Mouse (Mus musculus) hindbrain, embryonic 10.5 days (tissue): ENCODE data around the gene Atp1a4. TPM values are rescaled to one million over a fixed set of nuclear protein-coding genes. Genes with fewer than 3 reads are reported as not detected.
A peak's percentile ranks its signal among the peaks of the same experiment; 100 is the strongest.

Experiments used
- DNase-seq: peaks from one replicate; pipeline ENCODE4 v3.0.0-alpha.2; 2017; ENCODE audit warnings: low spot score
- H3K27ac ChIP-seq: fragments of 300-500 bp; sonication (generic); 2 replicates; pipeline ENCODE4 v1.5.1; 2016; ENCODE audit warnings: mild to moderate bottlenecking, moderate library complexity
- H3K27me3 ChIP-seq: fragments of 300-500 bp; sonication (generic); 2 replicates; pipeline ENCODE4 v1.6.1; 2016; ENCODE audit warnings: mild to moderate bottlenecking; ENCODE audit not compliant: poor library complexity, insufficient read depth, severe bottlenecking
- H3K36me3 ChIP-seq: fragments of 300-500 bp; sonication (generic); 2 replicates; pipeline ENCODE4 v1.6.1; 2016; ENCODE audit warnings: mild to moderate bottlenecking, moderate library complexity
- H3K4me1 ChIP-seq: fragments of 300-500 bp; sonication (generic); replicated peaks from 2 replicates; pipeline ENCODE4 v1.6.1; 2016; ENCODE audit warnings: mild to moderate bottlenecking
- H3K4me3 ChIP-seq: fragments of 300-500 bp; sonication (generic); 2 replicates; pipeline ENCODE4 v1.5.1; 2016; ENCODE audit warnings: mild to moderate bottlenecking, moderate library complexity
- H3K9me3 ChIP-seq: fragments of 300-500 bp; sonication (generic); 2 replicates; pipeline ENCODE4 v1.6.1; 2016; ENCODE audit warnings: mild to moderate bottlenecking, moderate library complexity
- WGBS: fragments of 180-500 bp; shearing (Covaris S2); methylation state at CpG from one replicate; pipeline ENCODE4 v1.1.7; 2016; 5-methylcytosine and 5-hydroxymethylcytosine counted together
- polyA plus RNA-seq: library from polyadenylated mRNA; unstranded; fragments of >200 nt; fragmentation: Nextera tagmentation; extraction: Ambion mirVana; gene quantifications from 2 replicates; pipeline ENCODE4 v1.2.1, GENCODE M21; 2016

Gene Atp1a4
- not detected in 2 replicates for polyA plus RNA-seq

- Histone ChIP-seq H3K36me3 (no peaks in the 10 kb centered on the region), H3K27ac (no peak within 1 kb of the TSS), H3K4me3 (no peak within 1 kb of the TSS), H3K9me3 (0 out of 2 replicates have a peak, but pooled peaks cover 2% of the 10 kb centered on the region), H3K27me3 (no peaks in the 10 kb centered on the region), H3K4me1 (peaks cover 24% of the 10 kb centered on the region)
- DNase-seq, result no peak
- 89% methylated on average over 6 of the region's 6 CpGs for WGBS
These were observed at the start of gene Atp1a4 for GRCm38 (mm10) chr1:172258314-172258713. Gene Atp1a4, minus strand, starts transcription at chr1:172258414.

- no peak for DNase-seq
- Histone ChIP-seq H3K27me3 (peaks cover 11% of the 10 kb centered on the region; the same call in 1 of the 2 replicates), H3K4me1 (peaks cover 75% of the 10 kb centered on the region), H3K9me3 (no peaks in the 10 kb centered on the region), H3K4me3 (no peak overlapping the region), H3K27ac (peak overlapping the region; percentile 74), H3K36me3 (no peaks in the 10 kb centered on the region)
- WGBS, result 60% methylated on average over 10 of the region's 10 CpGs
These were observed 49.7 kb upstream of the Atp1a4 start for GRCm38 (mm10) chr1:172307936-172308335.

- no peak for DNase-seq
- 83% methylated on average over 6 of the region's 6 CpGs for WGBS
- H3K9me3 ChIP-seq, result no peaks in the 10 kb centered on the region
- H3K4me3 ChIP-seq, result no peak overlapping the region
- H3K36me3 ChIP-seq, result no peaks in the 10 kb centered on the region
- peaks cover 76% of the 10 kb centered on the region for H3K4me1 ChIP-seq
- peak overlapping the region; percentile 62 for H3K27ac ChIP-seq
- H3K27me3 ChIP-seq, result peaks cover 11% of the 10 kb centered on the region; the same call in 1 of the 2 replicates
These were observed 48.7 kb upstream of the Atp1a4 start for GRCm38 (mm10) chr1:172306885-172307284.

- Histone ChIP-seq H3K4me1 (peaks cover 76% of the 10 kb centered on the region), H3K27ac (peak overlapping the region; percentile 29; the same call in 1 of the 2 replicates), H3K27me3 (peaks cover 8% of the 10 kb centered on the region; the same call in 1 of the 2 replicates), H3K36me3 (no peaks in the 10 kb centered on the region), H3K4me3 (no peak overlapping the region), H3K9me3 (no peaks in the 10 kb centered on the region)
- WGBS, result 79% methylated on average over 4 of the region's 4 CpGs
- no peak for DNase-seq
These were observed 48.0 kb upstream of the Atp1a4 start for GRCm38 (mm10) chr1:172306196-172306595.

DNA sequence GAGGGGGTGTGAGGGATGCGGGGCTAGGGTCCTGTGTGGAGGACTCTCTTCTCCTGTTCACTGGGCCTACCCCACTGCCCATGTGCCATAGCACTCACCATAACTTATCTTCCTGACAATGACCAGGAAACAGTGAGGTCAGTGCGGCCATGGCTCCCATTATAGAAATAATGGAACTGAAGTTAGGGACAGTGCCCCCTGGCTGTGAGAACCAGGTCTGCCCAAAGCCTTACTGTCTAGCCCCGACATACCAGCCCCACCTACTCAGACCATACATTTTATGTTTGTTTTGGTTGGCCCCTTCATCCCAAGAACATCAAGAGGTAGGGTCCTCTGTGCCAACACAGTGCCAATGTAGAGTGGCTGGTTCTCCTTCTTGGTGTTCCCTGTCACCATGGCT, 47.4 kb upstream of the Atp1a4 start:
- peaks cover 78% of the 10 kb centered on the region for H3K4me1 ChIP-seq
- no peaks in the 10 kb centered on the region for H3K9me3 ChIP-seq
- H3K27me3 ChIP-seq, result peaks cover 8% of the 10 kb centered on the region; the same call in 1 of the 2 replicates
- DNase-seq, result no peak
- H3K27ac ChIP-seq, result peak overlapping the region; percentile 29; the same call in 1 of the 2 replicates
- no peak overlapping the region for H3K4me3 ChIP-seq
- H3K36me3 ChIP-seq, result no peaks in the 10 kb centered on the region
- WGBS, result 80% methylated on average over 3 of the region's 3 CpGs

GRCm38 (mm10) chr1:172305153-172305552, 46.9 kb upstream of the Atp1a4 start:
- Histone ChIP-seq H3K4me3 (no peak overlapping the region), H3K4me1 (peaks cover 79% of the 10 kb centered on the region), H3K36me3 (no peaks in the 10 kb centered on the region), H3K27ac (no peak overlapping the region), H3K9me3 (no peaks in the 10 kb centered on the region), H3K27me3 (peaks cover 11% of the 10 kb centered on the region)
- no peak for DNase-seq
- 95% methylated on average over 2 of the region's 2 CpGs for WGBS

GRCm38 (mm10) chr1:172304443-172304842, 46.2 kb upstream of the Atp1a4 start:
- peaks cover 78% of the 10 kb centered on the region for H3K4me1 ChIP-seq
- WGBS, result 72% methylated on average over 6 of the region's 6 CpGs
- peaks cover 16% of the 10 kb centered on the region for H3K27me3 ChIP-seq
- no peak overlapping the region for H3K27ac ChIP-seq
- no peaks in the 10 kb centered on the region for H3K9me3 ChIP-seq
- no peak for DNase-seq
- no peak overlapping the region for H3K4me3 ChIP-seq
- no peaks in the 10 kb centered on the region for H3K36me3 ChIP-seq

- Histone ChIP-seq H3K27ac (peak overlapping the region; percentile 77), H3K27me3 (peaks cover 26% of the 10 kb centered on the region), H3K9me3 (no peaks in the 10 kb centered on the region), H3K4me1 (peaks cover 79% of the 10 kb centered on the region), H3K4me3 (peak overlapping the region; percentile 18), H3K36me3 (no peaks in the 10 kb centered on the region)
- WGBS, result 4% methylated on average over 6 of the region's 6 CpGs
- peak; percentile 77 for DNase-seq
These were observed 44.6 kb upstream of the Atp1a4 start for GRCm38 (mm10) chr1:172302851-172303250.

GRCm38 (mm10) chr1:172302311-172302710, 44.1 kb upstream of the Atp1a4 start:
- Histone ChIP-seq H3K4me3 (no peak overlapping the region), H3K9me3 (no peaks in the 10 kb centered on the region), H3K27ac (peak overlapping the region; percentile 77), H3K4me1 (peaks cover 82% of the 10 kb centered on the region), H3K36me3 (no peaks in the 10 kb centered on the region), H3K27me3 (peaks cover 26% of the 10 kb centered on the region)
- no peak for DNase-seq
- 46% methylated on average over 3 of the region's 3 CpGs for WGBS

DNA sequence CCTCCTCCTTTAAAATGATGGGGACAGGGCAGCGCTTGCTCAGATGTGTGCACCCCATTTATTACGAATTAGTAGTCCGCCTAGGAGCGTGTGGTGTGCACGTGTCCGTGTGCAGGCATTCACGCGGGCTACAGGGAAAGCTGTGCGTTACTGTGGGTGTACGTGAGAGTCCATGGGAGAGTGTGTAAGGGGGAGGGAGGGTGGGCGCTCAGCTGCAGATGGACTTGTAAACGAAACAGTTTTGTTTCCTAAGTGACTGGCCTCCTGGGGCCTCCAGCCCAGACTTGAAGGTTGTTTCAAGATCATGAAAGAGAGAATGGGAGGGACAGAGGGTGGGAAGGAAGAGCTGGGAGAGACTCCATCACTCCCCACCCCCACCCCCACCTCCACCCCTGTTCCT, 43.0 kb upstream of the Atp1a4 start:
- Histone ChIP-seq H3K9me3 (no peaks in the 10 kb centered on the region), H3K4me1 (peaks cover 85% of the 10 kb centered on the region), H3K27me3 (peaks cover 37% of the 10 kb centered on the region), H3K36me3 (no peaks in the 10 kb centered on the region), H3K27ac (peak overlapping the region; percentile 62), H3K4me3 (no peak overlapping the region)
- no peak for DNase-seq
- 41% methylated on average over 12 of the region's 12 CpGs for WGBS

DNA sequence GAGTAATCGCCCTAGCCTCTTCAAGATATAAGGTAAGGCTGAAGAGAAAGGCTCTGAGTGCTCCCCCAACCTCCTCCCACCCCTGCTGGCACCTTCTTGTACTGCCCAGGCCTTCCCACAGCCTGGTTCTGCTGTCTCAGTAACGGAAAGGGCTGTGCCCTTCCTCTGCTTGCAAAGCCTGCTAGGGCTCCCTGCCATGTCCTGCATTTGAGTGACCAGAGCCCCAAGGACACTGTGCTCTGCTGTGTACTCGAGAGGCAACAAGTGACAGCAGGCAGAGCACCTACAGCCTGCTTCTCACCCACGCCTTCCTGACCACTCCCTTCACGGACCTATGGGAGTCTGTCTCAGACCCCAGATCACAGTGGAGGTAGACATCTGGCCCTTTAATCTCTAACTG, 42.0 kb upstream of the Atp1a4 start:
- WGBS, result 57% methylated on average over 5 of the region's 5 CpGs
- Histone ChIP-seq H3K27me3 (peaks cover 37% of the 10 kb centered on the region), H3K4me3 (no peak overlapping the region), H3K27ac (peak overlapping the region; percentile 62), H3K9me3 (no peaks in the 10 kb centered on the region), H3K36me3 (no peaks in the 10 kb centered on the region), H3K4me1 (peaks cover 89% of the 10 kb centered on the region)
- no peak for DNase-seq

DNA sequence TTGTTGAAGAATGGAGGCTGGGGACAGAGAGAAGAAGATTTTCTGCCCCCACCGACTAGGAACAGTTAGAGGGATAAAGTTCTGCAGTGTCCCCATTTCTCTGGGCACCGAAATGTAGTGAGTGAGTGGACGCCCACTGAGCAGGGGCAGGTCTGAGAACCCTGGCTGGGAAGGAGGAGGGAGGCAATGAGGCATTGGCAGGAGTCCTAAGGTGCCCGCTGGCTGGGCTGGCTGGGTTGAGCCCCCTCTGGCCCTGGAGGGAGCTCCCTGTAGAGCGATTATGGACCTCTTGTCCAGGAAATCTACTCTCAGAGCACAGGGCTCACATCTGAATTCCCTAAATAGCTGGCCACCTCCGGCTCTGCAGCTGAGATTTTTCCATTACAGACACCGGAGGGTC, 41.3 kb upstream of the Atp1a4 start:
- H3K4me3 ChIP-seq, result no peak overlapping the region
- no peaks in the 10 kb centered on the region for H3K9me3 ChIP-seq
- H3K27me3 ChIP-seq, result peaks cover 37% of the 10 kb centered on the region
- WGBS, result 52% methylated on average over 7 of the region's 7 CpGs
- H3K27ac ChIP-seq, result peak overlapping the region; percentile 3; the same call in 1 of the 2 replicates
- DNase-seq, result no peak
- H3K36me3 ChIP-seq, result no peaks in the 10 kb centered on the region
- H3K4me1 ChIP-seq, result peaks cover 86% of the 10 kb centered on the region

DNA sequence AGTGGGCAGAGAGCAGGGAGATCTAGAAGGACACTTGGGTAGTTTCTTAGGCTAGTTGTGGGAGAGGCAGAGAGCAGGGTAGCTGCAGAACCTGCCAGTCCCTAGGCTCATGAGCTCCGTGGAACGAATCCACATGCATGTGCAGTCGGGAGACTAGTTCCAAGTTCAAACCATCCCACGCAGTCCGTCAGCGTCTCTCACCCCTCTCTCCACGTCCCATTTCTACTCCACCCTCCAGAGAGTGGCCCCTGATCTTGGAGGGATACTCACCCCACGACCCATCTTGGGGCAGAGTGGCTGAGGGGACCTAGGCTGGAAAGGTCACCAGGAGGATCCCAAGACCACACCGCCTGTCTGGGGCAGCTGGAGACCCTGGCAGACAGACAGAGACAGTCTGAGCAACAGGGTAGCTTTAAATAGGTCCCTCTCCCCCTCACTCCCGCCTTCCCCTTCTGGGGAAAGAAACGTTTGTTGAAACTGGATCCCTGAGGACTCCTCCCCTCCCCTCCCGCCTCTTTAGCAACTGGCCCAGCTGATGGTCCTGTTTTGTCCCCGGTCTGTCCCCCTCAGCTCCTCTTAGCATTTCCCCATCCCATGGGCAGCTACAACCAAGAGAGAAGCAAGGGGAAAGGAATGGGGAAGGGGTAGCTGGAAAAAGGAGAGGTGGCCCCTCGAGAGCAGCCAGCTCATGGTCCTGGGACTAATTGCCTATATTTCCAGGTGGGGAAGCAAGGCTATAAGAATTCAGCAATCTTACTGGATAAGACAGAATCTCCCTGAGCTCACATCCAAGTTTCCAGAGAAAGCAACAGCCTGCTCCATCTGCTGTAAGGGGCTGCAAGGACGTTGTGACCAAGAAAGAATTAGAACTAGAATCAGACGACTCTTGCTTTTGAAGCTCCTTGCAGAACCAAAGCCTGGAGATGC, 39.7 kb upstream of the Atp1a4 start, which contains the start of gene Atp1a2:
TSS of gene Atp1a2 (minus strand) at position 454 of the 927 bp plus-strand sequence.
- peak within 1 kb of the TSS; percentile 79 for H3K27ac ChIP-seq
- DNase-seq, result peak; percentile 54
- H3K4me1 ChIP-seq, result peaks cover 76% of the 10 kb centered on the region
- no peaks in the 10 kb centered on the region for H3K36me3 ChIP-seq
- 13% methylated on average over 16 of the region's 16 CpGs for WGBS
- H3K4me3 ChIP-seq, result peak within 1 kb of the TSS; percentile 34; the same call in 1 of the 2 replicates
- no peaks in the 10 kb centered on the region for H3K9me3 ChIP-seq
- H3K27me3 ChIP-seq, result peaks cover 37% of the 10 kb centered on the region
